Mouse (Mus musculus): ENCODE measurements around the gene Clec2l.
A peak's percentile ranks its signal among the peaks of the same experiment; 100 is the strongest.

Clec2l gene

GRCm38 (mm10) chr6:38662714-38663615 lies at the start of gene Clec2l:
Clec2l (plus strand) TSS chr6:38663069.
- no peak for DNase-seq (ENCODE audit: low read depth in 2 of 2, low spot score in 2 of 2)

- DNase-seq (ENCODE audit: low read depth in 2 of 2, low spot score in 2 of 2): no peak
Measured at GRCm38 (mm10) chr6:38622406-38622805, 40.5 kb upstream of the Clec2l start.

GRCm38 (mm10) chr6:38623457-38623856 lies 39.4 kb upstream of the Clec2l start:
- no peak for DNase-seq (ENCODE audit: low read depth in 2 of 2, low spot score in 2 of 2)

- no peak for DNase-seq (ENCODE audit: low read depth in 2 of 2, low spot score in 2 of 2)
Measured at GRCm38 (mm10) chr6:38624439-38624838, 38.4 kb upstream of the Clec2l start.

GRCm38 (mm10) chr6:38626086-38626485 lies 36.8 kb upstream of the Clec2l start:
- DNase-seq (ENCODE audit: low read depth in 2 of 2, low spot score in 2 of 2): no peak

GRCm38 (mm10) chr6:38627081-38627480 lies 35.8 kb upstream of the Clec2l start:
- DNase-seq (ENCODE audit: low read depth in 2 of 2, low spot score in 2 of 2): no peak

GRCm38 (mm10) chr6:38627486-38627885 lies 35.4 kb upstream of the Clec2l start:
- DNase-seq (ENCODE audit: low read depth in 2 of 2, low spot score in 2 of 2): no peak

GRCm38 (mm10) chr6:38629556-38629955 lies 33.3 kb upstream of the Clec2l start:
- DNase-seq (ENCODE audit: low read depth in 2 of 2, low spot score in 2 of 2): no peak

GRCm38 (mm10) chr6:38632826-38633225 lies 30.0 kb upstream of the Clec2l start:
- DNase-seq (ENCODE audit: low read depth in 2 of 2, low spot score in 2 of 2): no peak

- no peak for DNase-seq (ENCODE audit: low read depth in 2 of 2, low spot score in 2 of 2)
Measured at GRCm38 (mm10) chr6:38634461-38634860, 28.4 kb upstream of the Clec2l start.

GRCm38 (mm10) chr6:38635941-38636851 lies 26.7 kb upstream of the Clec2l start:
- no peak for DNase-seq (ENCODE audit: low read depth in 2 of 2, low spot score in 2 of 2)

GRCm38 (mm10) chr6:38636852-38637618 lies 25.8 kb upstream of the Clec2l start, which contains the start of gene Klrg2:
Klrg2 (minus strand) TSS chr6:38637242.
- DNase-seq (ENCODE audit: low read depth in 2 of 2, low spot score in 2 of 2): no peak

GRCm38 (mm10) chr6:38640401-38640800 lies 22.5 kb upstream of the Clec2l start:
- no peak for DNase-seq (ENCODE audit: low read depth in 2 of 2, low spot score in 2 of 2)

GRCm38 (mm10) chr6:38641228-38641627 lies 21.6 kb upstream of the Clec2l start:
- no peak for DNase-seq (ENCODE audit: low read depth in 2 of 2, low spot score in 2 of 2)

GRCm38 (mm10) chr6:38641645-38642044 lies 21.2 kb upstream of the Clec2l start:
- no peak for DNase-seq (ENCODE audit: low read depth in 2 of 2, low spot score in 2 of 2)

- no peak for DNase-seq (ENCODE audit: low read depth in 2 of 2, low spot score in 2 of 2)
Measured at GRCm38 (mm10) chr6:38642593-38642992, 20.3 kb upstream of the Clec2l start.

GRCm38 (mm10) chr6:38643039-38643438 lies 19.8 kb upstream of the Clec2l start:
- DNase-seq (ENCODE audit: low read depth in 2 of 2, low spot score in 2 of 2): no peak

- DNase-seq (ENCODE audit: low read depth in 2 of 2, low spot score in 2 of 2): no peak
Measured at GRCm38 (mm10) chr6:38649545-38649944, 13.3 kb upstream of the Clec2l start.

GRCm38 (mm10) chr6:38650263-38650937 lies 12.5 kb upstream of the Clec2l start:
- peak; percentile 35 to 45 for DNase-seq (ENCODE audit: low read depth in 2 of 2, low spot score in 2 of 2)

GRCm38 (mm10) chr6:38661626-38662025 lies 1.2 kb upstream of the Clec2l start:
- no peak for DNase-seq (ENCODE audit: low read depth in 2 of 2, low spot score in 2 of 2)
